Mouse (Mus musculus) kidney, postnatal 36 days (tissue): ENCODE data around the gene Pcca.

Source experiments
- DNase-seq, 2 experiments: peaks; one replicate each; pipeline ENCODE4 v3.0.0; 2021 to 2022; ENCODE audit warnings: mixed read lengths in 2 of 2

Pcca gene

GRCm38 (mm10) chr14:122648214-122648613 lies 114.1 kb downstream of the Pcca start:
- DNase-seq: no peak

DNA sequence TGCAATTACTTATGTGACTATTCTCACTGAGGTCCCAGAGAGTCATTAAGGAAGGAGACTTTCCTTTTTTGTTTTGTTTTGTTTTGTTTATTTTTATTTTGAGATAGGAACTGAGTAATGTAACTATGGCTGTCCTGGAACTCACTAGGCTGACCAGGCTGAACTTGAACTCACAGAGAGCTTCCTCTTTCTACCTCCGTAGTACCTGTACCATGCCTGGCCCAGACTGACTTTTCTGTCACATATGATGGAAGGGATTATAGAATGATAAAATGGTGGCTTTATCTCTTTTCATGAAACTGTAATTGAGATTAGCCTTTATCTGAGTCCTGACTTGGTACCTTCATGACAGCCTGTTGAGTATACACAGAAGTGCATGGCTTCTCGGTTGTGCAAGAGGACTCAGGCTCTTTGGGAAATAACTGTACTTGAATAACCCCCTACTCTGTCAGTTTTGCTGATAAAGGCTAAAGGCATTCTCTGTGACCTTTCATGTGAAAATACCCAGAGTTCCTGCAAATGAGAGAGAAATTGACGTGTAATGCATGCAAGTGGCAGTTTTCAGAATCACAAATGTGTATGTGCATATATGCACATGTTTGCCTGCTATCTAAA lies 115.3 kb downstream of the Pcca start:
- DNase-seq: no peak

- DNase-seq: no peak
Observed at GRCm38 (mm10) chr14:122651681-122652080, 117.6 kb downstream of the Pcca start.

GRCm38 (mm10) chr14:122675661-122676060 lies 141.5 kb downstream of the Pcca start:
- DNase-seq: no peak

- no peak for DNase-seq
Observed at GRCm38 (mm10) chr14:122683645-122684044, 149.5 kb downstream of the Pcca start.

GRCm38 (mm10) chr14:122684250-122684649 lies 150.1 kb downstream of the Pcca start:
- no peak for DNase-seq

DNA sequence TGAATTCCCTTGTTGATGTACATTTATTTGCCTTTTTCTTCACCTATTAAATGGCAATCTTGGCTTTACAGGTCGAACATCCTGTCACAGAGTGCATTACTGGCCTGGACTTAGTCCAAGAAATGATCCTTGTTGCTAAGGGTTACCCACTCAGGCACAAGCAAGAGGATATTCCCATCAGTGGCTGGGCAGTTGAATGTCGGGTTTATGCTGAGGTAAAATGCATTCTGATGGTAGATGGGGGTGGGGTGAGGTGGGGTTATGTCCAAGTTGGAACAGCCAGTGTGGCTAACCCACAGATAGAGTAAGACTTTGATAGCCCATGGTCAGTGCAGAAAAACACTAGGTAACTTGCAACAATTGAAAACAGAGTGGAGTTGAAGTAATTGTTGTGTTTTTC lies 150.7 kb downstream of the Pcca start:
- no peak for DNase-seq

GRCm38 (mm10) chr14:122687398-122687797 lies 153.3 kb downstream of the Pcca start:
- DNase-seq: no peak

GRCm38 (mm10) chr14:122688378-122688777 lies 154.3 kb downstream of the Pcca start:
- DNase-seq: no peak

DNA sequence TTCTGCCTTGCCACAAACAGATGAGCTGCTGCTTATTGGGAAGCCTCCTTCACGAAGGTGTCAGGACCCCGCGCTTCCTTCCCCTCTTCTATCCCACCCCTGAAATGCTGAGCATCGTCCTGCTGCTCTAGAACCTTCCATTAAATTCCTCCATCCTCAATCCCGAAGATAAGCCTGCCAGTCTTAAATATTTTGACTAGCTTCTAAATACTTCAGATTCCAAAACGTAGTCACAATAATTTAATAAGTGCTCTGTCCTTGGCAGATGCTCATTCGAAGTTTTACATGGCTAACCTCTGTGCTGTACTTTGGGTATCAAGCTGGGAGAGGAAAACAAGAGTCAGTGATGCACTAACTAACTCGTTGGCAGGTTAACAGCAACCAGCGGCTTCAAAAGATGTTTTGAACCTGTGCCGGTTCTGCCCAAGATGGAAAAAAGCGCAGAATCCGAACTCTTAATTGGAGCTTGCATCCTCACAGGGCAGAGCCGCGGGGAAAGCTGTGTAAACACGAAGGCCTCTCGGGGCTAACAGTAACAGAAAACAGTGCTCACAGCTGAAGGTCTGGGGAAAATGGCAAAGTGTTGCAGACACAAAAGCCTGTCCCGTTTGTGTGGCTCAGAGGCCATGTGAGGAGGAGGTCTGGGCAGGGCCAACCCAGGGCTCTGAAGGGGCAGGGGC lies 155.2 kb downstream of the Pcca start:
- no peak for DNase-seq

DNA sequence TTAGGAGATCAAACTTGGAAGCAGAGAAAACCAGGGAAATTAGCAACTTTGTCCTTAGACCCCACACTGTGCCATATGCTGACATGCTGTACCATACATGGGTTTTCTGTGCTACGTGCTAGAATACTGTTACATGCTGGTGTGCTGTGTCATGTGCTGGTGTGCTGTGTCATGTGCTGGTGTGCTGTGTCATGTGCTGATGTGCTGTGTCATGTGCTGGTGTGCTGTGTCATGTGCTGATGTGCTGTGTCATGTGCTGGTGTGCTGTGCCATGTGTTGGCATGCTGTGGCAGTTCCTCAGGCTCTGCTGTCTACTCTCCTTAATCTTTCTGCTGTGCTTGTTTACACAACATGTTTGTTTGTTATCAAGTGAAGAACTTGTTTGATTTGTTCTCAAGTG lies 157.4 kb downstream of the Pcca start:
- DNase-seq: no peak

DNA sequence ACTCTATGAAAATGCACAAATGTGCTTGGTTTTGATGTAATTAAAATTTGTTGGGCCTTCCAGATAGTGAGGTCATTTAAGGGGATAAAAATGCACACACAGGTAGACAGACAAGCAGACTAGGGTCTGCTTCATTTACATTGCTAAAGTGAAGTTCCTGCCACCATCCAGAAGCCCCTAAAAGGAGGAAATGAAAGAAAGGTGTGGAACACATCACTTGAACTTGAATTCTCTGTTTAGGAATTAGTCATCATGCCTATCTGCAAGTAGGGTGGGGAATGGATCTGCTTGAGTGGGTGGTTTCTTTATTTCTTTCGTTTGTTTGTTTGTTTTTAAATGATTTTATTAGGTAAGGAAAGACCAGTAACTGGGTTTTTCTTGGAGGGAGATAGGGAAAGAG lies 166.2 kb downstream of the Pcca start:
- DNase-seq: no peak

DNA sequence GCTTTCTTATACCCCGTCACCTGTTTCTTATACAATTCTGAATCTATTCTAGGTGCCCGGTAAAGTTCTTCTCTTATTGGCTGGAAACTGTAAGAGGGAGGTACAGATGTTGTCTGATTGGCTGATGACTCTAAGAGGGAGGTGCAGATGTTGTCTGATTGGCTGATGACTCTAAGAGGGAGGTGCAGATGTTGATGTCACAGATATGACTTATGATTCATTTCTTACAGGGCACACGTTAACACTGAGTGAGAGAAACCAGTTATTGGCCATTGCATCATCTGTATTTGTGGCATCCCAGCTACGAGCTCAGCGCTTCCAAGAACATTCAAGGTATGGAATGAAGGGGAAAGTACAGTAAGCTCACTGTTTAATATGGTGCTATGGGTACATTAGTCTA lies 179.7 kb downstream of the Pcca start:
- no peak for DNase-seq

DNA sequence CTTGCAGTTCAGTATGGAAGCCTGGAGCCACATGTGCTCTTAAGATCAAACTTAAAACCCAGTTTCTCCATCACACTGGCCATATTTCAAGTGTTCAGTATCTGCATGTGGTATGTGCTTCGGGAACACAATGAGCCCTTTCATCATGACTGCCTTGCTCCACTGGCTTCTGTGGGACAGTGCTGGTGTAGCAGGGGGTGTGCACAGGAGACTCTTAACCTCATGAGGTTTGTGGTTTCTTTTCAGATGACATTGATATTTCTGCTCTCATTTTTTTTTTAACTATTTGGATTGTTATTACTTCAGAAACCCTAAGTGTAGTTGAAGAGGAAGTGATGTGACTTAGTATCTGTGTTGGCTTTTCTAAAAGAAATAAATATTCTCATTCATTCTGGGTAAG lies 180.8 kb downstream of the Pcca start:
- DNase-seq: no peak

GRCm38 (mm10) chr14:122716057-122716456 lies 181.9 kb downstream of the Pcca start:
- no peak for DNase-seq

- peak; percentile 33 to 36 for DNase-seq
Observed at GRCm38 (mm10) chr14:122719496-122720080, 185.5 kb downstream of the Pcca start.

GRCm38 (mm10) chr14:122720989-122721388 lies 186.9 kb downstream of the Pcca start:
- DNase-seq: no peak

DNA sequence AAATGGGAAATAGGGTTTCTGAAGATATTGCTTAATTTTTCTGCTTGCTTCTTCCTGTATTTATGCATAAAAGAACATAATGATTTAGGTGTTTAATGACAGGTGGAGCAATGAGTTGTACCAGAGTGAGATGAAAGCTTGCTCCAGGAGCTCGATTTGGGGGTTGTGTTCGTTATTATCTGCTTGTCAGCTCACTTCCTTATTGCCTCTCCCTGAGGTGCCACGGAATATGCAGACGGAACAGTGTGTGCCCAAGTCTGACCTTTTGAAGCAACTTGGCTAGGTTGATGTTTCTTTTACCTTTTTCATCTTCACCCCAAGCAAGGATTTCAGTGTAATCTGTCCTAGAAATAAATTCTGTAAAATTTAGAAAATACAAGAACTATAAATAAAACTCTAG lies 187.6 kb downstream of the Pcca start:
- no peak for DNase-seq

- DNase-seq: no peak
Observed at GRCm38 (mm10) chr14:122726456-122726855, 192.3 kb downstream of the Pcca start.

GRCm38 (mm10) chr14:122729431-122730073 lies 195.4 kb downstream of the Pcca start:
- no peak for DNase-seq

GRCm38 (mm10) chr14:122730921-122731551 lies 196.9 kb downstream of the Pcca start:
- DNase-seq: no peak

GRCm38 (mm10) chr14:122736806-122737205 lies 202.7 kb downstream of the Pcca start:
- no peak for DNase-seq
